Mouse (Mus musculus) embryonic fibroblast, embryonic 13.5 days (primary cell): ENCODE measurements around the gene Rd3.

Source experiments
- CTCF ChIP-seq: IDR thresholded peaks from 2 replicates; pipeline ENCODE4 v1.5.1; 2011; ENCODE audit warnings: mild to moderate bottlenecking, control low read depth, low read length, moderate library complexity, borderline replicate concordance; ENCODE audit not compliant: insufficient read depth
- POLR2A ChIP-seq: IDR thresholded peaks from 2 replicates; pipeline ENCODE4 v1.6.1; 2011; ENCODE audit warnings: low read depth, mild to moderate bottlenecking, control low read depth, low read length, moderate library complexity

GRCm38 (mm10) chr1:191929065-191929464 is 48.1 kb upstream of the Rd3 start:
- TF ChIP-seq POLR2A (no peak), CTCF (no peak)
